Mouse (Mus musculus): ENCODE results near the gene Znhit6. TPM values are rescaled to one million over a fixed set of nuclear protein-coding genes. Genes with fewer than 3 reads are reported as not detected.

Znhit6 gene
- polyA plus RNA-seq, 1 experiment = 11.7 TPM

- no peak overlapping the region; the same call in 1 of the 2 replicates for H3K4me3 ChIP-seq (ENCODE audit: insufficient read depth, low read length)
- peaks cover 2% of the 10 kb centered on the region; the same call in 1 of the 2 replicates for H3K4me1 ChIP-seq (ENCODE audit: control insufficient read depth, insufficient read depth, low read length)
- H3K27ac ChIP-seq (ENCODE audit: insufficient read depth, low read length) = no peak overlapping the region
- TF ChIP-seq POLR2A (IDR thresholded peaks at IDR 0.05; ENCODE audit: extremely low read depth, insufficient read depth, low read length) = no peak
- no peak for TF ChIP-seq CTCF (IDR thresholded peaks at IDR 0.05; ENCODE audit: extremely low read depth, insufficient read depth, low read length)
Measured at GRCm38 (mm10) chr3:145654028-145654427, 78.0 kb downstream of the Znhit6 start.

Other genes with a start within 250 kb of the Znhit6 start
- gene Ccn1, start 73.8 kb downstream of the Znhit6 start, polyA plus RNA-seq (2012; rRNA removed) = 9.5 and 16.5 TPM in 2 replicates
- gene Ddah1, start 182.5 kb downstream of the Znhit6 start, polyA plus RNA-seq (2012; rRNA removed) = 86.2 and 87.5 TPM in 2 replicates